Mouse (Mus musculus) MEL (cell line): Measurements from ENCODE around the gene Ap2b1. TPM values are rescaled to one million over a fixed set of nuclear protein-coding genes. Genes with fewer than 3 reads are reported as not detected.

Source experiments
- DNase-seq: peaks from one replicate; pipeline ENCODE4 v3.0.0; 2011; ENCODE audit warnings: low read depth, low spot score
- H3K27ac ChIP-seq: 2 replicates; pipeline ENCODE4 v1.5.1; 2012; ENCODE audit warnings: low read depth, mild to moderate bottlenecking, control low read depth, low read length, moderate library complexity; ENCODE audit not compliant: control insufficient read depth
- H3K27me3 ChIP-seq, 2 experiments: fragments of 150-350 bp in 1 of 2; sonication (generic) in 1 of 2; 2 replicates each; pipeline ENCODE4 v1.6.1; 2012; ENCODE audit warnings: low read length in 2 of 2, mild to moderate bottlenecking in 2 of 2, improper control_type of control experiment in 1 of 2, moderate library complexity in 1 of 2; ENCODE audit not compliant: insufficient read depth in 2 of 2, control insufficient read depth in 1 of 2
- H3K36me3 ChIP-seq, 2 experiments: 2 replicates each; pipeline ENCODE4 v1.6.1; 2012 to 2014; ENCODE audit warnings: low read length in 2 of 2, improper control_type of control experiment in 1 of 2, inconsistent platforms in 1 of 2, mild to moderate bottlenecking in 1 of 2; ENCODE audit not compliant: insufficient read depth in 2 of 2, control insufficient read depth in 1 of 2
- H3K4me1 ChIP-seq, 2 experiments: fragments of 150-350 bp in 1 of 2; sonication (generic) in 1 of 2; 2 replicates each; pipeline ENCODE4 v1.6.1; 2012; ENCODE audit warnings: low read length in 2 of 2, improper control_type of control experiment in 1 of 2, mild to moderate bottlenecking in 1 of 2; ENCODE audit not compliant: insufficient read depth in 2 of 2, control insufficient read depth in 1 of 2
- H3K4me3 ChIP-seq, 2 experiments: fragments of 150-350 bp in 1 of 2; sonication (generic) in 1 of 2; 2 replicates each; pipeline ENCODE4 v1.5.1; 2012; ENCODE audit warnings: low read depth in 2 of 2, low read length in 2 of 2, mild to moderate bottlenecking in 2 of 2, moderate library complexity in 2 of 2, control low read depth in 1 of 2, improper control_type of control experiment in 1 of 2; ENCODE audit not compliant: control insufficient read depth in 1 of 2, insufficient read depth in 1 of 2
- H3K79me2 ChIP-seq: 2 replicates; pipeline ENCODE4 v1.6.1; 2012; ENCODE audit warnings: mild to moderate bottlenecking, low read length, moderate library complexity; ENCODE audit not compliant: control insufficient read depth, poor library complexity, insufficient read depth
- H3K9ac ChIP-seq: 2 replicates; pipeline ENCODE4 v1.6.1; 2012; ENCODE audit warnings: low read depth, mild to moderate bottlenecking, control low read depth, low read length, moderate library complexity; ENCODE audit not compliant: control insufficient read depth, poor library complexity, severe bottlenecking
- H3K9me3 ChIP-seq: fragments of 150-350 bp; sonication (generic); replicated peaks from 2 replicates; pipeline ENCODE4 v1.6.1; 2012; ENCODE audit warnings: mild to moderate bottlenecking, low read length, improper control_type of control experiment, moderate library complexity; ENCODE audit not compliant: insufficient read depth
- CHD1 ChIP-seq: IDR thresholded peaks from 2 replicates; pipeline ENCODE4 v1.6.1; 2012; ENCODE audit warnings: low read depth, mild to moderate bottlenecking, inconsistent platforms, low read length, improper control_type of control experiment
- CTCF ChIP-seq, 3 experiments: IDR thresholded peaks in 2 of 3; conservative IDR thresholded peaks in 1 of 3; 2 replicates each; pipeline ENCODE4 v1.5.1; 2011 to 2012; ENCODE audit warnings: low read length in 3 of 3, low read depth in 2 of 3, mild to moderate bottlenecking in 2 of 3, improper control_type of control experiment in 1 of 3, inconsistent platforms in 1 of 3, mixed read lengths in 1 of 3, moderate library complexity in 1 of 3; ENCODE audit not compliant: control insufficient read depth in 1 of 3, insufficient read depth in 1 of 3, poor library complexity in 1 of 3, severe bottlenecking in 1 of 3
- ELF1 ChIP-seq: IDR thresholded peaks from 2 replicates; pipeline ENCODE4 v1.6.1; 2014; ENCODE audit warnings: low read depth, mild to moderate bottlenecking, inconsistent platforms, low read length, improper control_type of control experiment, moderate library complexity
- GABPA ChIP-seq: IDR thresholded peaks from 2 replicates; pipeline ENCODE4 v1.6.1; 2012; ENCODE audit warnings: low read depth, mild to moderate bottlenecking, inconsistent platforms, low read length, improper control_type of control experiment, moderate library complexity
- KAT2A ChIP-seq: conservative IDR thresholded peaks from 2 replicates; pipeline ENCODE4 v1.6.1; 2012; ENCODE audit warnings: low read depth, low read length, improper control_type of control experiment, inconsistent platforms
- MAZ ChIP-seq: IDR thresholded peaks from 2 replicates; pipeline ENCODE4 v1.6.1; 2012; ENCODE audit warnings: low read depth, mild to moderate bottlenecking, inconsistent platforms, low read length, improper control_type of control experiment
- MXI1 ChIP-seq: IDR thresholded peaks from 2 replicates; pipeline ENCODE4 v1.6.1; 2011; ENCODE audit warnings: mild to moderate bottlenecking, low read depth, low read length, improper control_type of control experiment
- MYB ChIP-seq: IDR thresholded peaks from 2 replicates; pipeline ENCODE4 v1.6.1; 2011; ENCODE audit warnings: mild to moderate bottlenecking, low read depth, low read length, improper control_type of control experiment
- NELFE ChIP-seq: IDR thresholded peaks from 2 replicates; pipeline ENCODE4 v1.6.1; 2011; ENCODE audit warnings: low read depth, low read length, improper control_type of control experiment
- POLR2AphosphoS5 ChIP-seq: IDR thresholded peaks from 2 replicates; pipeline ENCODE4 v1.6.1; 2012; ENCODE audit warnings: low read depth, borderline replicate concordance, mild to moderate bottlenecking, inconsistent platforms, low read length, moderate library complexity, mixed read lengths
- RAD21 ChIP-seq: IDR thresholded peaks from 2 replicates; pipeline ENCODE4 v1.6.1; 2011; ENCODE audit warnings: mild to moderate bottlenecking, low read depth, low read length, improper control_type of control experiment
- SMC3 ChIP-seq: IDR thresholded peaks from 2 replicates; pipeline ENCODE4 v1.6.1; 2011; ENCODE audit warnings: low read depth, low read length, improper control_type of control experiment
- UBTF ChIP-seq: IDR thresholded peaks from 2 replicates; pipeline ENCODE4 v1.6.1; 2012; ENCODE audit warnings: low read depth, mild to moderate bottlenecking, inconsistent platforms, low read length, improper control_type of control experiment, moderate library complexity, borderline replicate concordance; ENCODE audit not compliant: insufficient read depth
- ZKSCAN1 ChIP-seq: IDR thresholded peaks from 2 replicates; pipeline ENCODE4 v1.6.1; 2012; ENCODE audit warnings: low read depth, mild to moderate bottlenecking, inconsistent platforms, low read length, improper control_type of control experiment, moderate library complexity
- ZMIZ1 ChIP-seq: IDR thresholded peaks from 2 replicates; pipeline ENCODE4 v1.6.1; 2012; ENCODE audit warnings: low read depth, mild to moderate bottlenecking, inconsistent platforms, low read length, improper control_type of control experiment, moderate library complexity
- ZNF384 ChIP-seq: IDR thresholded peaks from 2 replicates; pipeline ENCODE4 v1.6.1; 2012; ENCODE audit warnings: low read depth, mild to moderate bottlenecking, inconsistent platforms, low read length, improper control_type of control experiment
- polyA plus RNA-seq, 2 experiments: library from polyadenylated mRNA; stranded (reverse) in 1 of 2; unstranded in 1 of 2; fragments of >175 nt in 1 of 2; fragments of >200 nt in 1 of 2; gene quantifications; 2 replicates each; pipeline versions ENCODE4 v1.2.1 to v1.2.4; 2012; ENCODE audit warnings: low replicate concordance in 2 of 2, low read depth in 1 of 2; ENCODE audit not compliant: insufficient read length in 2 of 2, insufficient read depth in 1 of 2, missing spikeins in 1 of 2
- total RNA-seq: library from RNA; depleted of rRNA; stranded (reverse); fragments of 300-350 nt; gene quantifications from 2 replicates; pipeline ENCODE4 v1.2.3, GENCODE M21; 2012

Ap2b1 gene
- total and polyA plus RNA-seq, 3 experiments = 60.6 to 165 (median 68.9) TPM

DNA sequence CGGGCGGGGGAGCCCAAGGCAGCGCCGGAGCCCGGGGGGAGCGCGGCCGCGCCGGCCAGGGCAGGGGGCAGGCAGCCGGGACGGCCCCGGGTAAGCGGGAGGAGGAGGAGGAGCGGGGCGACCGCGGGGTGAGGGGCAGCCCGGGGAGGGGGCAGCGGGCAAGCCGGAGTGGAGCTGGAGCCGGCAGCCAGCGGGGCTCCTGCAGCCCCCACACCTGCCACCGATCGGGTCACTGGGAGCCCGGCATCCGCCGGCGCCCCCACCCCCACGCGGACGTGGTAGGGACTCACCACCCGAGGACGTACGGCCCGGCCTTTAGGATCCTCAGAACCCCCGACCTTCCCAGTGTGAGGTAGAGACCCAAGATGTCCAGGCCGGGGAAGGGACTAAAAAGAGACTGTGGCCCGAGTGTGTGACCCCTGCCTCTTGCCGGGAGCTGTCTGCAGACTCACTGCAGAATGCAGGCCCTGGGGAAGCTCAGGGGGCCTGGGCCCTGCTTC, 111.0 kb downstream of the Ap2b1 start:
- TF ChIP-seq POLR2AphosphoS5 (no peak), CHD1 (no peak), GABPA (no peak), UBTF (no peak), ZMIZ1 (no peak), ELF1 (no peak), NELFE (no peak), CTCF (IDR thresholded peaks at IDR 0.05 in 2 of 3, conservative IDR thresholded peaks at IDR 0.05 in 1 of 3; ENCODE audit: control insufficient read depth in 1 of 3, insufficient read depth in 1 of 3, low read depth in 2 of 3, low read length in 3 of 3, poor library complexity in 1 of 3, severe bottlenecking in 1 of 3) (no peak), MXI1 (no peak), ZKSCAN1 (no peak), MAZ (no peak), RAD21 (no peak), KAT2A (no peak)
- TF ChIP-seq, all 39 proteins: peak for 0
- Histone ChIP-seq H3K27me3 (peaks cover 2 to 8% of the 10 kb centered on the region in 2 experiments; a peak in 3 of 4 replicates), H3K4me1 (no peaks in the 10 kb centered on the region), H3K9ac (no peak overlapping the region), H3K36me3 (no peaks in the 10 kb centered on the region), H3K79me2 (no peaks in the 10 kb centered on the region), H3K4me3 (no peak overlapping the region), H3K27ac (no peak overlapping the region), H3K9me3 (no peaks in the 10 kb centered on the region)
- DNase-seq = no peak

DNA sequence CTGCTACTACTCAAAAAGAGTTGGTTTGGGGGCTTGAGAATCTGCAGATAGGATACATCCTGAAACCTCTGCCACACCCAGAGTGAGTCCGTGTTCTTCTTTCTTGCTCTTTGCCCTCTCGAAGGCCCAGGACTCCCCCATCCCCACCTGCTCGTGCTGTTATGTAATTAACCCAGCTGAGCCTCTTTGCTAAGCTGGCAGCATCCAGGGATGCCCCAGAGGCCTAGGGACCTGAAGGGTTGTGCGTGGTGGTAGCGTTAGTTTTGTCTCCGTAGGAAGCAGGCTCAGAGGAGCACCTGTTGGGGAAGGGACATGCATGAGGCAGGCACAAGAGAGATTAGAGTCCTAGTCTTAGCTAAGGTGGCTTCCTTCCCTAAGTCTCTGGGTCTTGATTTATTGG, 111.7 kb downstream of the Ap2b1 start:
- H3K4me3 ChIP-seq = no peak overlapping the region
- TF ChIP-seq ZNF384 (no peak), NELFE (no peak), MYB (no peak), SMC3 (no peak), RAD21 (no peak), GABPA (no peak)
- H3K27me3 ChIP-seq = peaks cover 2 to 8% of the 10 kb centered on the region in 2 experiments; a peak in 3 of 4 replicates

More for the DNA sequence above, 111.7 kb downstream of the Ap2b1 start:
- H3K36me3 ChIP-seq = no peaks in the 10 kb centered on the region
- H3K4me1 ChIP-seq = no peaks in the 10 kb centered on the region
- DNase-seq = no peak
- no peaks in the 10 kb centered on the region for H3K9me3 ChIP-seq
- no peaks in the 10 kb centered on the region for H3K79me2 ChIP-seq
- H3K9ac ChIP-seq = no peak overlapping the region
- no peak overlapping the region for H3K27ac ChIP-seq
